Mouse (Mus musculus): ENCODE results near the gene Mapk12. TPM values are rescaled to one million over a fixed set of nuclear protein-coding genes. Genes with fewer than 3 reads are reported as not detected.

Mapk12 gene
- total RNA-seq, 2 experiments from 2014 or later = 23.8 to 24.8 TPM

GRCm38 (mm10) chr15:89172276-89172935 lies 31.9 kb upstream of the Mapk12 start:
- DNase-seq = peak; percentile 25 to 36
- intact Hi-C loops (cut with DNase I) = no loop called here

GRCm38 (mm10) chr15:89171526-89172051 lies 31.1 kb upstream of the Mapk12 start:
- peak in 1 of 2 experiments; percentile 10 for DNase-seq
- intact Hi-C loops (cut with DNase I) = no loop called here

GRCm38 (mm10) chr15:89170102-89170501 lies 29.6 kb upstream of the Mapk12 start:
- intact Hi-C loops (cut with DNase I) = no loop called here
- DNase-seq = peak; percentile 48 to 53

- DNase-seq = peak; percentile 88 to 92
- intact Hi-C loops (cut with DNase I) = no loop called here
Observed at GRCm38 (mm10) chr15:89169431-89169830, 28.9 kb upstream of the Mapk12 start.

GRCm38 (mm10) chr15:89168922-89169321 lies 28.4 kb upstream of the Mapk12 start:
- peak in 1 of 2 experiments; percentile 18 for DNase-seq
- intact Hi-C loops (cut with DNase I) = no loop called here

- intact Hi-C loops (cut with DNase I) = no loop called here
- DNase-seq = no peak
Observed at GRCm38 (mm10) chr15:89165478-89165877, 25.0 kb upstream of the Mapk12 start.

GRCm38 (mm10) chr15:89161397-89161796 lies 20.9 kb upstream of the Mapk12 start:
- no peak for DNase-seq
- intact Hi-C loops (cut with DNase I) = no loop called here

- no peak for DNase-seq
- intact Hi-C loops (cut with DNase I) = loop anchor here (2.0 kb wide), 1 partner anchor 50 kb away; no protein-coding TSS in a partner anchor
Observed at GRCm38 (mm10) chr15:89158516-89158915, 18.0 kb upstream of the Mapk12 start.

GRCm38 (mm10) chr15:89157954-89158353 lies 17.5 kb upstream of the Mapk12 start:
- peak; percentile 72 to 81 for DNase-seq

GRCm38 (mm10) chr15:89152312-89152711 lies 11.8 kb upstream of the Mapk12 start:
- DNase-seq = no peak
- intact Hi-C loops (cut with DNase I) = no loop called here

More at GRCm38 (mm10) chr15:89157954-89158353, 17.5 kb upstream of the Mapk12 start:
- intact Hi-C loops (cut with DNase I) = loop anchor here (2.0 kb wide), 1 partner anchor 51 kb away; no protein-coding TSS in a partner anchor

- peak; percentile 25 to 52 for DNase-seq
- intact Hi-C loops (cut with DNase I) = no loop called here
Observed at GRCm38 (mm10) chr15:89150041-89150390, 9.5 kb upstream of the Mapk12 start.

- intact Hi-C loops (cut with DNase I) = no loop called here
Observed at GRCm38 (mm10) chr15:89149271-89150040, 9.0 kb upstream of the Mapk12 start, which contains the start of gene Mapk11. Gene Mapk11, minus strand, starts transcription at chr15:89149628.

GRCm38 (mm10) chr15:89148496-89149270 lies 8.2 kb upstream of the Mapk12 start:
- intact Hi-C loops (cut with DNase I) = no loop called here
- DNase-seq = no peak

More at GRCm38 (mm10) chr15:89149271-89150040, 9.0 kb upstream of the Mapk12 start, which contains the start of gene Mapk11:
- peak; percentile 43 to 48 for DNase-seq

- DNase-seq = no peak
- intact Hi-C loops (cut with DNase I) = no loop called here
Observed at GRCm38 (mm10) chr15:89147895-89148294, 7.4 kb upstream of the Mapk12 start.

GRCm38 (mm10) chr15:89147456-89147855 lies 7.0 kb upstream of the Mapk12 start:
- intact Hi-C loops (cut with DNase I) = no loop called here
- DNase-seq = no peak

- intact Hi-C loops (cut with DNase I) = no loop called here
- peak; percentile 19 to 33 for DNase-seq
Observed at GRCm38 (mm10) chr15:89147024-89147423, 6.5 kb upstream of the Mapk12 start.

GRCm38 (mm10) chr15:89146537-89146936 lies 6.0 kb upstream of the Mapk12 start:
- peak in 1 of 2 experiments; percentile 25 for DNase-seq
- intact Hi-C loops (cut with DNase I) = no loop called here

GRCm38 (mm10) chr15:89145813-89146350 lies 5.4 kb upstream of the Mapk12 start:
- intact Hi-C loops (cut with DNase I) = no loop called here
- DNase-seq = no peak

GRCm38 (mm10) chr15:89144965-89145364 lies 4.5 kb upstream of the Mapk12 start:
- DNase-seq = no peak
- intact Hi-C loops (cut with DNase I) = no loop called here

GRCm38 (mm10) chr15:89143134-89143533 lies 2.6 kb upstream of the Mapk12 start:
- intact Hi-C loops (cut with DNase I) = no loop called here
- DNase-seq = no peak

Data from heart, postnatal 10 days (tissue).